Mouse (Mus musculus) cerebellum, adult 2 months (tissue): Measurements from ENCODE around the gene 4933428G20Rik.

Source experiments
- CTCF ChIP-seq: fragments of 200-500 bp; IDR thresholded peaks from 2 replicates; pipeline ENCODE4 v1.5.1; 2011; ENCODE audit warnings: low read depth, mild to moderate bottlenecking, control low read depth, low read length, moderate library complexity, borderline replicate concordance; ENCODE audit not compliant: insufficient read depth
- POLR2A ChIP-seq: fragments of 200-500 bp; IDR thresholded peaks from 2 replicates; pipeline ENCODE4 v1.6.1; 2011; ENCODE audit warnings: low read length, control low read depth, borderline replicate concordance; ENCODE audit not compliant: insufficient read depth

- no peak for TF ChIP-seq CTCF
- TF ChIP-seq POLR2A: no peak
Observed at GRCm38 (mm10) chr11:97521741-97522474, 21.8 kb upstream of the 4933428G20Rik start.
